Mouse (Mus musculus) Patski (cell line): ENCODE measurements around the gene Dpp9. TPM values are rescaled to one million over a fixed set of nuclear protein-coding genes. Genes with fewer than 3 reads are reported as not detected.

Experiments used
- ATAC-seq: fragments of 100-300 bp; one replicate; pipeline ENCODE4 v1.8.0; 2021
- CTCF ChIA-PET: fragments of 350-600 bp; sonication (Branson Sonifier 250); formaldehyde crosslinking; loops from one replicate; lab custom pipeline; 2022; ENCODE audit warnings: inconsistent platforms; lab: Charles Lee
- POLR2A ChIA-PET: fragments of 350-600 bp; sonication (Branson Sonifier 250); formaldehyde crosslinking; loops from one replicate; lab custom pipeline; 2022; ENCODE audit warnings: antibody characterized with exemption, inconsistent platforms; lab: Charles Lee
- DNase-seq: peaks from one replicate; pipeline ENCODE4 v3.0.0-alpha.2; 2011; ENCODE audit warnings: low read depth, low spot score
- H3K27me3 ChIP-seq: fragments of 371-371 bp; one replicate; pipeline ENCODE4 v1.5.1; 2021
- CTCF ChIP-seq: fragments of 100-300 bp; IDR thresholded peaks from one replicate; pipeline ENCODE4 v1.5.1; 2021
- in situ Hi-C: fragments of 300-500 bp; cut with MboI; formaldehyde crosslinking; loops from 3 replicates; pipeline ENCODE4 v1.11.1; 2018; ENCODE audit warnings: low pct_unique_long_range_greater_than_20kb, mixed read lengths
- polyA plus RNA-seq: library from polyadenylated mRNA; unstranded; gene quantifications from one replicate; pipeline ENCODE4 v1.2.3, GENCODE M21; 2021

Gene Dpp9
- polyA plus RNA-seq, 1 experiment from 2014 or later, result 58.5 TPM

GRCm38 (mm10) chr17:56257181-56257894, 38.6 kb upstream of the Dpp9 start:
- CTCF ChIA-PET, result interaction anchor here (0.7 kb wide), 1 partner anchor 100 kb away, joined by 3 read pairs; no protein-coding TSS in a partner anchor
- DNase-seq (no peak), ATAC-seq (peak; percentile 3)
- POLR2A ChIA-PET, result no interaction called here
- H3K27me3 ChIP-seq, result no peaks in the 10 kb centered on the region
- in situ Hi-C loops, result loop anchor here (10.0 kb wide), 1 partner anchor 53 kb away; no protein-coding TSS in a partner anchor
- no peak for TF ChIP-seq CTCF

DNA sequence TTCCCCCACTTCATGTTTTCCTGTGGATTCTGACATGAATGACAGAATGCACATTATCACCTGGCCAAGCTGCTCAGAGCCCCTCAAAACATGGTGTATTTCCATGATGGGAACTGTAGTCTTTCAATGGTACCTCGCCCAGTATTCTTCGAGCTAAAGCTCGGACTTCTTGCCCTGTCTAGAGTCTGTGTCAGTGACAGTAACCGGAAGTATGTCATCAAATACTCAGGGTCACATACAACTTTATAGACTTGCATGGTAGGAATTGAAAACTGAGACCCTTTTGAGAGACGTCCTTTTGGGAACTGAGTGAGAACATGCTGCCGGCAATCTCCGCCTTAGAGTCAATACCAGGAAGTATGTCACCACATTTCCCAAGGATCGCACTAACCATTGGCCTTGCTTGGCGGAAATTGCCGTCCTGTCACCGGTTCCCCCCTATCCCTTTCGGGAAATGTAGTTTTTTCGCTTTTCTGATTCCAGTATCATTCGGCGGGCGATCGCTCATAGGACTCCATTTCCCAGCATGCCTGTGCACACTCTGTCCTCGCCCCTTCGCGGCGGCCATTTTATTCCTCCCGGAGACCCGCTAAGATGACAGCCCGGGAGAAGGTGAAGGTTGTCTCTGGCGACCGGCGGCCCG, 37.7 kb upstream of the Dpp9 start, which contains the start of gene Fem1a:
Fem1a (plus strand) TSS at position 572 of the 643 bp plus-strand sequence.
- no peaks in the 10 kb centered on the region for H3K27me3 ChIP-seq
- peak; percentile 96 for DNase-seq
- ATAC-seq, result peak; percentile 54
- ChIA-PET POLR2A (interaction anchor here (0.6 to 1.7 kb wide), 4 partner anchors 32 to 60 kb away, joined by 3 to 4 read pairs (median 4); no protein-coding TSS in a partner anchor), CTCF (interaction anchor here (0.8 to 3.1 kb wide), 20 partner anchors 8 to 130 kb away, joined by 3 to 24 read pairs (median 5); partner anchors contain the start of genes Dpp9 and Ticam1)
- in situ Hi-C loops, result loop anchor here (10.0 kb wide), 1 partner anchor 52 kb away; no protein-coding TSS in a partner anchor
- TF ChIP-seq CTCF, result no peak

- in situ Hi-C loops, result loop anchor here (10.0 kb wide), 1 partner anchor 51 kb away; no protein-coding TSS in a partner anchor
These were observed 37.1 kb upstream of the Dpp9 start for GRCm38 (mm10) chr17:56255863-56256238.

GRCm38 (mm10) chr17:56255429-56255828, 36.7 kb upstream of the Dpp9 start:
- no peak for ATAC-seq
- TF ChIP-seq CTCF, result no peak
- DNase-seq, result no peak
- in situ Hi-C loops, result loop anchor here (10.0 kb wide), 1 partner anchor 51 kb away; no protein-coding TSS in a partner anchor
- no peaks in the 10 kb centered on the region for H3K27me3 ChIP-seq
- POLR2A ChIA-PET, result interaction anchor here (0.9 to 1.7 kb wide), 3 partner anchors 36 to 59 kb away, joined by 3 to 4 read pairs (median 3); no protein-coding TSS in a partner anchor
- CTCF ChIA-PET, result interaction anchor here (0.7 to 3.1 kb wide), 28 partner anchors 9 to 180 kb away, joined by 3 to 24 read pairs (median 5); partner anchors contain the start of genes Dpp9 and Ticam1

More at GRCm38 (mm10) chr17:56255863-56256238, 37.1 kb upstream of the Dpp9 start:
- DNase-seq, result peak; percentile 84
- ChIA-PET CTCF (interaction anchor here (0.7 to 3.1 kb wide), 27 partner anchors 8 to 180 kb away, joined by 3 to 24 read pairs (median 5); partner anchors contain the start of genes Dpp9 and Ticam1), POLR2A (interaction anchor here (0.6 to 1.7 kb wide), 4 partner anchors 32 to 59 kb away, joined by 3 to 4 read pairs (median 4); no protein-coding TSS in a partner anchor)
- peak; percentile 86 for ATAC-seq
- no peaks in the 10 kb centered on the region for H3K27me3 ChIP-seq
- TF ChIP-seq CTCF, result no peak

- ChIA-PET CTCF (interaction anchor here (0.5 to 3.1 kb wide), 20 partner anchors 8 to 128 kb away, joined by 3 to 24 read pairs (median 5); partner anchors contain the start of genes Dpp9 and Ticam1), POLR2A (interaction anchor here (0.6 kb wide), 1 partner anchor 147 kb away, joined by 3 read pairs; no protein-coding TSS in a partner anchor)
- no peaks in the 10 kb centered on the region for H3K27me3 ChIP-seq
- no peak for TF ChIP-seq CTCF
- ATAC-seq, result no peak
- in situ Hi-C loops, result loop anchor here (5.0 to 10.0 kb wide), 2 partner anchors 50 to 122 kb away; no protein-coding TSS in a partner anchor
- DNase-seq, result no peak
These were observed 36.0 kb upstream of the Dpp9 start for GRCm38 (mm10) chr17:56254695-56255094.

GRCm38 (mm10) chr17:56251136-56251829, 32.6 kb upstream of the Dpp9 start:
- ChIA-PET CTCF (interaction anchor here (0.6 to 1.3 kb wide), 4 partner anchors 12 to 92 kb away, joined by 3 to 4 read pairs (median 4); no protein-coding TSS in a partner anchor), POLR2A (interaction anchor here (0.7 kb wide), 1 partner anchor 32 kb away, joined by 3 read pairs; no protein-coding TSS in a partner anchor)
- TF ChIP-seq CTCF, result peak; percentile 75
- in situ Hi-C loops, result loop anchor here (5.0 to 10.0 kb wide), 2 partner anchors 46 to 119 kb away; no protein-coding TSS in a partner anchor
- ATAC-seq (no peak), DNase-seq (no peak)
- peaks cover 12% of the 10 kb centered on the region for H3K27me3 ChIP-seq

DNA sequence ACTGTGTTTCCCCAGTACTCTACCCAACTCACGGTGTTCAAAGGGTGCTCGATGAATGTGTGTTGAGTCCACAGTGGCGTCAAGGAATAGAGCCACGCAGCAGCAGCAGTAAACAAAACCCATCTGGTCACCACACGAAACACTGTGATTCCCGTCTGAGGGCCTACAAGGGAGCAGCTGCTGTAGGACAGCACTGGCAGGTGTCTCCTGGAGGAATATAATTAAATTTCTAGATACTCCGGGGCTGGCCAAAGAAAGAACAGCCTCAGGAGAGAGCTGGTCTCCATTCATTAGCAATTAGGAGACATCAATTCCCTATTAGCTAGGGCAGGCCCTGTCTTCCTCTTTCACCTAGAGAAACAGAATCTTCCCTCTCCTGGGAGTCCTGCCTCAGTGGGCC, 26.9 kb upstream of the Dpp9 start:
- in situ Hi-C loops, result no loop called here
- ChIA-PET CTCF (interaction anchor here (1.7 kb wide), 1 partner anchor 10 kb away, joined by 5 read pairs; no protein-coding TSS in a partner anchor), POLR2A (no interaction called here)

GRCm38 (mm10) chr17:56241541-56242401, 23.1 kb upstream of the Dpp9 start:
- ATAC-seq, result peak; percentile 73
- in situ Hi-C loops, result no loop called here
- POLR2A ChIA-PET, result no interaction called here
- no peak for TF ChIP-seq CTCF
- peaks cover 20% of the 10 kb centered on the region for H3K27me3 ChIP-seq
- no peak for DNase-seq
- CTCF ChIA-PET, result interaction anchor here (1.4 kb wide), 2 partner anchors 14 to 84 kb away, joined by 3 read pairs; no protein-coding TSS in a partner anchor

More for the DNA sequence above, 26.9 kb upstream of the Dpp9 start:
- DNase-seq, result no peak
- ATAC-seq, result no peak
- TF ChIP-seq CTCF, result no peak
- H3K27me3 ChIP-seq, result peaks cover 26% of the 10 kb centered on the region
